Mouse (Mus musculus): ENCODE measurements at regions not wholly inside any gene's neighbourhood (a gene's known extent, or its start where the extent isn't known, plus 50 kb on each side); places are given as distances from the start of the nearest gene placed in this dataset.

GRCm38 (mm10) chr3:36798160-36798823 is 64.6 kb upstream of the 4932438A13Rik start:
- Histone ChIP-seq H3K4me1 (replicated peaks) (no peaks in the 10 kb centered on the region; the same call in 1 of the 2 replicates), H3K9me3 (replicated peaks) (no peaks in the 10 kb centered on the region), H3K27ac (no peak overlapping the region), H3K36me3 (no peaks in the 10 kb centered on the region), H3K4me2 (no peak overlapping the region), H3K4me3 (replicated peaks) (no peak overlapping the region), H3K9ac (no peak overlapping the region), H3K27me3 (no peaks in the 10 kb centered on the region)
- DNase-seq: no peak
- WGBS (ENCODE audit: insufficient replicate concordance): 31% methylated on average over 13 of the region's 13 CpGs
- ATAC-seq (ENCODE audit: low read depth): peak; percentile 47; the same call in 1 of the 2 replicates

GRCm38 (mm10) chr3:36810528-36810927 is 52.4 kb upstream of the 4932438A13Rik start:
- Histone ChIP-seq H3K27me3 (no peaks in the 10 kb centered on the region), H3K9ac (no peak overlapping the region), H3K4me1 (replicated peaks) (no peaks in the 10 kb centered on the region), H3K9me3 (replicated peaks) (no peaks in the 10 kb centered on the region), H3K36me3 (no peaks in the 10 kb centered on the region), H3K4me3 (replicated peaks) (no peak overlapping the region), H3K4me2 (no peak overlapping the region), H3K27ac (no peak overlapping the region)
- no peak for ATAC-seq (ENCODE audit: low read depth)
- DNase-seq: no peak
- 64% methylated on average over 5 of the region's 5 CpGs for WGBS (ENCODE audit: insufficient replicate concordance)

All from liver, embryonic 13.5 days (tissue).